Mouse (Mus musculus) kidney, embryonic 15.5 days (tissue): ENCODE data around the gene H2-DMb2. TPM values are rescaled to one million over a fixed set of nuclear protein-coding genes. Genes with fewer than 3 reads are reported as not detected.

Experiments
- ATAC-seq: fragments of 200-750 bp; cut with Nextera tagmentation; replicated peaks from 2 replicates; pipeline ENCODE4 v1.8.0; 2017; ENCODE audit warnings: moderate TSS enrichment; ENCODE audit not compliant: low FRiP score
- H3K27ac ChIP-seq: fragments of 300-500 bp; sonication (generic); 2 replicates; pipeline ENCODE4 v1.5.1; 2015; ENCODE audit warnings: mild to moderate bottlenecking, inconsistent platforms
- H3K27me3 ChIP-seq: fragments of 300-500 bp; sonication (generic); 2 replicates; pipeline ENCODE4 v1.6.1; 2015; ENCODE audit warnings: inconsistent platforms
- H3K36me3 ChIP-seq: fragments of 300-500 bp; sonication (generic); 2 replicates; pipeline ENCODE4 v1.6.1; 2015; ENCODE audit warnings: inconsistent platforms
- H3K4me1 ChIP-seq: fragments of 300-500 bp; sonication (generic); 2 replicates; pipeline ENCODE4 v1.6.1; 2015; ENCODE audit warnings: inconsistent platforms
- H3K4me2 ChIP-seq: fragments of 300-500 bp; sonication (generic); 2 replicates; pipeline ENCODE4 v1.6.1; 2015; ENCODE audit warnings: moderate library complexity, mild to moderate bottlenecking, inconsistent platforms
- H3K4me3 ChIP-seq: fragments of 300-500 bp; sonication (generic); replicated peaks from 2 replicates; pipeline ENCODE4 v1.5.1; 2015; ENCODE audit warnings: mild to moderate bottlenecking, inconsistent platforms
- H3K9ac ChIP-seq: fragments of 300-500 bp; sonication (generic); 2 replicates; pipeline ENCODE4 v1.6.1; 2015; ENCODE audit warnings: mild to moderate bottlenecking, inconsistent platforms
- H3K9me3 ChIP-seq: fragments of 300-500 bp; sonication (generic); replicated peaks from 2 replicates; pipeline ENCODE4 v1.6.1; 2016; ENCODE audit warnings: inconsistent platforms
- WGBS: fragments of 180-500 bp; shearing (Covaris S2); methylation state at CpG from one replicate; pipeline ENCODE4 v1.1.7; 2015; ENCODE audit warnings: mixed read lengths; 5-methylcytosine and 5-hydroxymethylcytosine counted together
- polyA plus RNA-seq: library from polyadenylated mRNA; unstranded; fragments of >200 nt; fragmentation: Nextera tagmentation; extraction: Ambion mirVana; gene quantifications from 2 replicates; pipeline ENCODE4 v1.2.1, GENCODE M21; 2015

H2-DMb2 gene
- polyA plus RNA-seq, 1 experiment from 2014 or later, result 25.3 TPM

DNA sequence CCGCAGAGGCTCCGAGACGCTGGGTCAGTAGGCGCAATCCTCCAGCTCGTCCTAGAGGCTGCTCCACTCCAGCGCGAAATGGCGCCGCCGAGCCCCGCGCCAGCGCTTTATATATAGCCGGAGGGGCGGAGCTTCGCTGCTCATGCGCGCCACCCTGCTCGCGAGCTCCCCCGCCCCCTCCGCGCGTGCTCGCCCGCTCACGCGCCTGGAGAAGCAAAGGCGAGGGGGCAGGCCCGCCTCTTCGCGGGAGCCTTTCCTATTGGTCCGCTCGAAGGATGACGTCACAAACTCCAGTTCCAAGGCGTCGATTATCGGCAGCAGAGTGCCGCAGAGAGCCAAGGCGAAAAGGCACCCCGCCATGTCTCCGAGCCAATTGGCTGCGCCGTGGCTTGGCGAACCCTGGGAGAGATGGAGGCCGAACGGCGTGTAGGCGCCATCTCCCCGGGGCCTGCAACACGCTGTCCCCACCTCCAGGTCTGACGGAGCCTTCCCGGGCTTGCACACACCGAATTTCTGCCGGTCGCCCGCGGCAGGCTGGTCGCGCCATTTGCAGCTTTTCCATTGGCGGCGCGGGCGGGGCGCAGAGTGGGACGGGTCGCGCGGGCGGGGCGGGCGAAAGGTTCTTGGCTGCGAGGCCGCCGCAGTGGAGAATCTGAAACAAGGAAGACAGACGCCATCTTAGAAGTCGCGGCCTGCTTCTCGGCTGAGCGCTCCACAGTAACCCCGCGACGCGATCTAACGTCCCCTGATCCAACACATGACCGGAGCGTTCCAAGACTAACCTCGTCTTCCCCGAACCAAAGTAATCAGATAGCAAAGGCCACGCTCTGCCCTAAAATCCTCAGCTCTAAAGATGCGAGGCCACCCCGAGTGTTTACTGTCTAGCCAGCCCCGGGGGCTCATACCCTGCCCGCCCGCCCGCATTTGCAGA lies 23.6 kb upstream of the H2-DMb2 start, which contains the start of gene H2-DMa:
H2-DMa (plus strand) TSS at position 293 of the 931 bp plus-strand sequence.
- no peaks in the 10 kb centered on the region for H3K27me3 ChIP-seq
- H3K4me2 ChIP-seq, result peak within 1 kb of the TSS; percentile 94
- H3K4me3 ChIP-seq, result peak within 1 kb of the TSS; percentile 86
- H3K9ac ChIP-seq, result peak within 1 kb of the TSS; percentile 94
- peak within 1 kb of the TSS; percentile 100 for H3K27ac ChIP-seq
- WGBS, result under 1% methylated on average over 96 of the region's 96 CpGs
- peaks cover 39% of the 10 kb centered on the region for H3K36me3 ChIP-seq
- H3K9me3 ChIP-seq, result no peaks in the 10 kb centered on the region
- peak; percentile 74 for ATAC-seq
- H3K4me1 ChIP-seq, result peaks cover 39% of the 10 kb centered on the region

DNA sequence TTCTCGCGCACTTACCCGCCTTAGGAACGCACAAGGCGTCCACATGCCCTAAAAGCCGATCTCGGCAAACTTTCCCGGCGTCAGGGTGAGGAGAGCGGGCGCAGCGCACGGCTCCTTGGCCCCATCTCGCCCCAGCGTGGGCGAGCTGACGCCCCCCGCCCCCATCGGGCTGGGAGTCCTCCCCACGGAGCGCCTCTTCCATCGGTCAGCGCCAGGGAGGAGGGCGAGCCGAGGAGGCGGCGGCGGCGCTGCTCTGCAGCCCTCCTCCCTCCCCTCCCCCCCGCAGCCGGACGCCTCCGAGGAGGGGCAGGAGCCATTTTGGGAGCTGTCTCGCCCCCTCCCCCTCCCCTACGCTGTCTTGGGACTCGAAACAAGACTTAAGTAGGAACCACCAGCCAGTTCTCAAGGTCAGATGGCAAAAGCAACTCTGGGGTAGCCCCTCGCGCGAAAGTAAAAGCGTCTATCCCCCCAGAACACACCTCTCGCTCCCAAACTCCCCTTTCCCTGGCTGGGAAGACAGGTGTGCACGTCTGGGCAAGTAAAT lies 22.9 kb upstream of the H2-DMb2 start:
- Histone ChIP-seq H3K4me1 (peaks cover 39% of the 10 kb centered on the region), H3K27ac (peak overlapping the region; percentile 100), H3K4me3 (peak overlapping the region; percentile 86), H3K4me2 (peak overlapping the region; percentile 94), H3K9ac (peak overlapping the region; percentile 94), H3K9me3 (no peaks in the 10 kb centered on the region), H3K27me3 (no peaks in the 10 kb centered on the region), H3K36me3 (peaks cover 32% of the 10 kb centered on the region)
- ATAC-seq, result peak; percentile 12
- WGBS, result under 1% methylated on average over 34 of the region's 42 CpGs

DNA sequence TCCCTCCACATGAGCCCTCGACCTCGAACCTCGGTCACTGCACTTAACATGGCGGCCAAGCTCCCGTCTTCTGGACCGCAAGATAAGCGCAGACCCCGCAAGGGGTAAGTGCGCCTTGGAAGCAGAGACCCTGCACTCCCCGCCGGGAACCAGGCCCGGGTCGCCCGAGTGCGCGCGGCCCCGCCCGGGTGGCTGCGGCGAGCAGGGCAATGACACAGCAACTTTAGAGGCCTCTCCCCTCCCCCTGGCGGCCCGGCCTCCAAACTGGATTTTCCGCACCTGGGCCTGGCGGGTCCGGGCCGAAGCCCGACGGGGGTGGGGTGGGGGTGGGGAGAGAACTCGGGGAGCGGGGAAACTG lies 22.3 kb upstream of the H2-DMb2 start:
- WGBS, result under 1% methylated on average over 31 of the region's 31 CpGs
- Histone ChIP-seq H3K27me3 (no peaks in the 10 kb centered on the region), H3K4me2 (peak overlapping the region; percentile 94), H3K4me3 (peak overlapping the region; percentile 86), H3K27ac (peak overlapping the region; percentile 100), H3K4me1 (peaks cover 34% of the 10 kb centered on the region), H3K9ac (peak overlapping the region; percentile 94), H3K36me3 (peaks cover 27% of the 10 kb centered on the region), H3K9me3 (no peaks in the 10 kb centered on the region)
- ATAC-seq, result peak; percentile 41

DNA sequence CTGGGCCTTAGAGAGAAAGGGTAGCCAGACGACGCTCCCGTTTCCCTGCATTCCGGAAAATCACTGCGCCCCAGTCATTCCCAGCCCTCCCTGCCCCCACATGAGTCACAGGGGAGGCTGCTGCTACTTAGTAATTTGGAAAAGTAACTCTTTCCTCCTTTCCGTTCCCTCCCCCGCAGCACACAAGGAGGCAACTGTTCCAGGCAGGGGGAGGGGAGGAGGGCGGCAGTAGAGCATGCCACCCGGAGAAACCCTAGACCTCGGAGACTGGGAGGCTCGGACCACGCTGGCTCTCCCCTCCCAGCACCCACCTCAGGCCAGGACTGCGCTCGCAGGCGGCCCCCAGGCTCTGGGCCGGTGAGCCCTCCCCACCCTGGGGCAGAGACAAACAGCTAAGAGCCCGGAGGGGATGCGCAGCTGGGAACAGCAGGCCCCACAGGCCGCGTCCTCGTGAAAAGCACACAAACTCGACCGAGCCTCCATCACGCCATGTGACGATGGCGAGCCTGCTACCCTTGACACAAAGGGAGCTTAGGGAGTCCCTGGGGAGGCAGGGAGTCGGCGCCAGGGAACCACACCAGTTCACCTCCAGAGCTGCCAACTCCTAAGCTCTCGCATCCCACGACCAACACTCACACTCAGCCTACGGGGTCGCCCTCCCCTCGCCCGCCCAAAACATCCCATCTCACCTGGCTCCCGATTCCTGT lies 21.8 kb upstream of the H2-DMb2 start:
- peak overlapping the region; percentile 94 for H3K9ac ChIP-seq
- H3K27ac ChIP-seq, result peak overlapping the region; percentile 100
- H3K27me3 ChIP-seq, result no peaks in the 10 kb centered on the region
- peak overlapping the region; percentile 94 for H3K4me2 ChIP-seq
- under 1% methylated on average over 34 of the region's 35 CpGs for WGBS
- H3K9me3 ChIP-seq, result no peaks in the 10 kb centered on the region
- peaks cover 32% of the 10 kb centered on the region for H3K4me1 ChIP-seq
- H3K4me3 ChIP-seq, result peak overlapping the region; percentile 86
- H3K36me3 ChIP-seq, result peaks cover 22% of the 10 kb centered on the region
- peak; percentile 72 for ATAC-seq

DNA sequence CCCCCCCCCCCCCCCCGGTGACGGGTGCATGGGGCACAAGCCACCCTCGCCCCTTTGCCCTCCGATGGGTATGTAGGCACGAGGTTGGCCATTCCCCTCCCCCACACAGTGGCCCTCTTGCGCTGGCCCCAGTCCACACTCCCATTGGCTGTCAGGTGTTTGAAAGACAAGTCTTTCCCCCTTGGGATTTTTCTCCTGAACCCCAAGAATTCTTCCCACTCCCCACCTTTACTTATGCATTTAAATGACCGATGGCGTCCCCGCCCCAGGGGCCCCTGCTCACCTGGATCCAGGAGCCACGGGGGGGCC lies 21.3 kb upstream of the H2-DMb2 start:
- under 1% methylated on average over 5 of the region's 10 CpGs for WGBS
- Histone ChIP-seq H3K36me3 (peaks cover 17% of the 10 kb centered on the region), H3K4me2 (peak overlapping the region; percentile 94), H3K27ac (peak overlapping the region; percentile 100), H3K27me3 (no peaks in the 10 kb centered on the region), H3K9me3 (no peaks in the 10 kb centered on the region), H3K9ac (peak overlapping the region; percentile 94), H3K4me3 (peak overlapping the region; percentile 86), H3K4me1 (peaks cover 32% of the 10 kb centered on the region)
- ATAC-seq, result no peak

DNA sequence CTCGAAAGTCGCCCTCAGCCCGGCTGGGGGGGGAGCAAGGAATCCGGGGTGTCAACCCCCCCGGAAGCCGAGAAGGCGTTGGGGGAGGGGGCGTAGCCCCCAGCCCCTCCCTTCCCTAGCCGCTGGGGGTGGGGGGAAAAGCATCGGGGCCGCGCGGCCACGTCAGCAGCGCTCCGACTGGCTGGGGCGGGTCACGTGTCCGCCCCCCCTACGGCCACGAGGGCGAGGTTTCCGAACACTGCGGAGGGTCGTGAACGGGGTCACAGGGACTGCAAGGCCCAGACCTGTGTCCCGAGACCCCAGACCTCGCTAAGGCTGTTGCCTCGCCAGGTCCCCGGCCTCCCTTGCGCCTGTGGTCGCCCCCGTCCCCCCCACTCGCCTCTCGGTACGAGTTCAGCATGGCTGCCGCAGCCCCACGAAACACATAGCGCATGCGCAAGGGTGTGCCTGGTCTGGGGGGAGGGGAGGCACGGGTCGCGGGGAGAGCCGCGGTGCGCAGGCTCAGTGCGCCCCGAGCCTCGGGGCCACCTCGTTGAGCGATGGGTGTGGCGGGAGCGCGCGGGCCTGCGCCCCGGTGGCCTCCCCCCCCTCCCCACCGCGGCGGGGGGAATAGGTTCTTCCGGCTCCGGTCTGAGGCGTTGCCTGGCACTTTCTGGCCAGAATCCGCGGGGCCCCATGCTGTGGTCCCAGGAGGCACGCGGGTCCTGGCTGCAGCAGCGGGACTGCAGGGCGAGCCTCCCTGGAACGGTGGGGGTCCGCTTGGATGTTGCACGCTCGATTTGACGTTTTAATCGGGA lies 20.7 kb upstream of the H2-DMb2 start, which contains the start of gene Brd2:
Brd2 (minus strand) TSS at position 447 of the 797 bp plus-strand sequence.
- Histone ChIP-seq H3K27ac (peak within 1 kb of the TSS; percentile 100), H3K27me3 (no peaks in the 10 kb centered on the region), H3K4me2 (peak within 1 kb of the TSS; percentile 94), H3K36me3 (peaks cover 12% of the 10 kb centered on the region), H3K9ac (peak within 1 kb of the TSS; percentile 94), H3K9me3 (no peaks in the 10 kb centered on the region), H3K4me3 (peak within 1 kb of the TSS; percentile 86), H3K4me1 (peaks cover 32% of the 10 kb centered on the region)
- peak; percentile 41 for ATAC-seq
- WGBS, result under 1% methylated on average over 69 of the region's 75 CpGs

DNA sequence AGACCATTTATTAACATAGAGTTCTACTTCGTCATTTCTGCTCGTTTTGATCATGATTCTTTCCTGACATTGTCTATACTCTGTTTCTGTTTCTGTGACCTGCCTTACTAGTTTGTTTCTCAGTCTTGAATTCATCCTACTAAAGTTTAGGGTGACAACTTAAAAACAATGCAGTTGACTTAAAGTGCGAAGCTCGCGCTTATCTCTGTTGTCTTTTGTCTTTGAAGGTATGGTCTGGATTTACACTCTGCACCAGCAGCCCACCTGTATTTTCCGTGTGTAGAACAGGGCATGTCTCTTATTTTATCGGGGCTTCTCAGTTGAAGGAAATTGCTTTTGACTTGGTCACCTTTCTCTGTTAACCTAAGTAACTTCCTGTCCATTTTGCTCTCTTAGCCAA lies 20.0 kb upstream of the H2-DMb2 start:
- H3K4me3 ChIP-seq, result peak overlapping the region; percentile 86
- H3K4me2 ChIP-seq, result peak overlapping the region; percentile 94
- H3K9me3 ChIP-seq, result no peaks in the 10 kb centered on the region
- peaks cover 39% of the 10 kb centered on the region for H3K4me1 ChIP-seq
- no peaks in the 10 kb centered on the region for H3K27me3 ChIP-seq
- H3K9ac ChIP-seq, result peak overlapping the region; percentile 94
- WGBS, result 1% methylated on average over 7 of the region's 7 CpGs
- no peak for ATAC-seq
- peak overlapping the region; percentile 100 for H3K27ac ChIP-seq
- peaks cover 6% of the 10 kb centered on the region for H3K36me3 ChIP-seq

DNA sequence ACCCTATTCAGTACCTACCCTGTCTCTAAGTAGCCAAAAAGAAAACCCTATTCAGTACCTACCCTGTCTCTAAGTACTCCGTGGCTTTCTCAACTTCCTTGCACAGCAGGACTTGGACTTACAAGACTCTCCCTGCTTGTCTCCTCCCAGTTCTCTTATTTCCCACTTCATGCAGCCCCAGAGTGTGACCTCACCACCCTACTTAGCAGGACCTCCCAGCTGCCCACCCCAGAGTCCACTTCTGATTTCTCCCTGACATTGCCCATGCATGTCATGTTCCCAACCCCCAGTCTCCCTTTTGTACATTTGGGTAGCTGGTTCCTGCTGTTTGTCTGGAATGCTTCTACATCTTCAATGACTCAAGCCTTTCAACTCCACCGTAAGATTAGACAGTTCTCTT lies 19.6 kb upstream of the H2-DMb2 start:
- ATAC-seq, result no peak
- Histone ChIP-seq H3K4me3 (peak overlapping the region; percentile 86), H3K4me1 (peaks cover 43% of the 10 kb centered on the region), H3K4me2 (peak overlapping the region; percentile 94), H3K36me3 (peaks cover 1% of the 10 kb centered on the region), H3K27me3 (no peaks in the 10 kb centered on the region), H3K9ac (peak overlapping the region; percentile 94), H3K9me3 (no peaks in the 10 kb centered on the region), H3K27ac (peak overlapping the region; percentile 100)
- WGBS, result 0% methylated on average over 2 of the region's 2 CpGs

DNA sequence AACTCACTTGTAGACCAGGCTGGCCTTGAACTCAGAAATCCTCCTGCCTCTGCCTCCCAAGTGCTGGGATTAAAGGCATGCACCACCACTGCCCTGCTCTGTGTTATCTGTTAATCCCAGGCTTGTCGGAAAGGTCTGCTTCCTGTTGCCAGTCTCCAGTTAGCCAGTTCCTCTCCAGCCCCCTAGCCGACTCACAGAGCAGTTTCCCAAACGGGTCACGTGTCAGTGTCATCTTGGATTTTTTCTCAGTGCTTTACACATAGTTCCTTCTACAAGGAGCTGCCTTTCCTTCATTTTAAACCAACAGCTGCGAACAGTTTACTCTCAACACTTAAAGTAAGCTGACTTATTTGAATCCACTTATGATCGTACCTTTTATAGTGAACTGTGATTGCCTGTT lies 18.5 kb upstream of the H2-DMb2 start:
- 78% methylated on average over 6 of the region's 6 CpGs for WGBS
- no peak overlapping the region for H3K9ac ChIP-seq
- no peak overlapping the region for H3K27ac ChIP-seq
- H3K27me3 ChIP-seq, result no peaks in the 10 kb centered on the region
- H3K4me3 ChIP-seq, result 0 out of 2 replicates have a peak overlapping the region, but pooled peaks have one; percentile 86
- H3K36me3 ChIP-seq, result no peaks in the 10 kb centered on the region
- no peak for ATAC-seq
- peaks cover 55% of the 10 kb centered on the region for H3K4me1 ChIP-seq
- H3K9me3 ChIP-seq, result no peaks in the 10 kb centered on the region
- H3K4me2 ChIP-seq, result peak overlapping the region; percentile 94

DNA sequence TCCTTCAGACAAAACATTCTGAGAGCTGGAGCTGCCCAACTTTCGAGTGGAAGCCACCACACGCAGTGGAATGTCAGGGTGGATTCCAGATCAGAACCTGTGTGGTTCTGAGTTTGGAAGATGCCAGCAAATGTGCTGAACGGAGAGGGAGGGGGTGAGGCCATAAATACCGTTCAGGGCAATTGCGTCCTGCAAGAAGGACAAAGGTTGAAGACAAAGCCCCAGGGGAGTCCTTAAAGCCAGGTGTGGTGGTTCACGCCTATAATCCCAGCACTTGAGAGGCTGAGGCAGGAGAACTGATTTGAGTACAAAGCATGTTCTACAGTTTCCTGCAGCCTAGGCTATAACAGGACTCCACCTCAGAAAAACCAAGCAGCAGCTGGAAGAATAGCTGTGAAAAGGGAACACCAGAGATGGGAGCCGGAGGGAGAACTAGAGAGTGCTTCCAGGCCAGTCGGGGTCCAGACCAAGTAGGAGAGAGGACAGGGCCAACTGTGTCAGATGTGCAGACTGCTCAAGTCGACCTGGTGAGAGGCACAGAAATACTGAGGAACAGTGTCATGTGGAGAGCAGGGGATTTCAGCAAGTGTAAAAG lies 16.2 kb upstream of the H2-DMb2 start:
- whole genome bisulfite sequencing, result 43% methylated on average over 9 of the region's 9 CpGs
- Histone ChIP-seq H3K36me3 (no peaks in the 10 kb centered on the region), H3K4me2 (no peak overlapping the region), H3K9ac (no peak overlapping the region), H3K4me3 (no peak overlapping the region), H3K9me3 (no peaks in the 10 kb centered on the region), H3K27me3 (no peaks in the 10 kb centered on the region), H3K4me1 (peaks cover 66% of the 10 kb centered on the region), H3K27ac (0 out of 2 replicates have a peak overlapping the region, but pooled peaks have one; percentile 32)
- ATAC-seq, result no peak

DNA sequence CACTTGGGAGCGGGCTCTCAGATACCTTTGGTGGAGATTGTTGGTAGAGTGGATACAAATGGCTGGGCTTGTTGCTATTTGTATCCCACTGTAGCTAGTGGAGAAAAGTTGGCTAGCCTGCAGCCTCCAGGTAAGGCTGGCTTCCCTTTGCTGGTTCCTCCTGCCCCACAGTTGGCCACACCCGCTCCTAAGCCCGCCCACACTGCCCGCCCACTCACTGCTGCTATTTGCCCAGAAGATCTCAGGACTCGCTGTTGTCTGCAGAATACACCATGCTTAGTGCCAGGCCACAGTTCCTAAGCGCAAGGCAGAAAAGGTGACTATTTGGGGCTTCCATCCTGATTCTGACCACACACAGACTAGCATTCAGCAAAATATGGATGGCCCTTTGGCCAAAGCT lies 15.6 kb upstream of the H2-DMb2 start:
- no peak; the same call in 1 of the 2 replicates for ATAC-seq
- Histone ChIP-seq H3K27ac (0 out of 2 replicates have a peak overlapping the region, but pooled peaks have one; percentile 32), H3K27me3 (no peaks in the 10 kb centered on the region), H3K4me1 (peaks cover 66% of the 10 kb centered on the region), H3K36me3 (no peaks in the 10 kb centered on the region), H3K9me3 (no peaks in the 10 kb centered on the region), H3K4me3 (no peak overlapping the region), H3K9ac (no peak overlapping the region), H3K4me2 (no peak overlapping the region)
- WGBS, result 28% methylated on average over 6 of the region's 6 CpGs
